Mouse (Mus musculus) small intestine, adult 10 weeks (tissue): ENCODE measurements around the gene Mkks. TPM values are rescaled to one million over a fixed set of nuclear protein-coding genes. Genes with fewer than 3 reads are reported as not detected.

Source experiments
- polyA plus RNA-seq: library from polyadenylated mRNA; stranded (reverse); fragments of 350-450 nt; fragmentation: Illumina TruSeq; extraction: RNeasy Lipid Tissue Mini Kit (QIAGEN cat#74804); gene quantifications from one replicate; pipeline ENCODE4 v1.2.3, GENCODE M21; 2014; ENCODE audit warnings: low replicate concordance

Gene Mkks
- 196 TPM for polyA plus RNA-seq

DNA sequence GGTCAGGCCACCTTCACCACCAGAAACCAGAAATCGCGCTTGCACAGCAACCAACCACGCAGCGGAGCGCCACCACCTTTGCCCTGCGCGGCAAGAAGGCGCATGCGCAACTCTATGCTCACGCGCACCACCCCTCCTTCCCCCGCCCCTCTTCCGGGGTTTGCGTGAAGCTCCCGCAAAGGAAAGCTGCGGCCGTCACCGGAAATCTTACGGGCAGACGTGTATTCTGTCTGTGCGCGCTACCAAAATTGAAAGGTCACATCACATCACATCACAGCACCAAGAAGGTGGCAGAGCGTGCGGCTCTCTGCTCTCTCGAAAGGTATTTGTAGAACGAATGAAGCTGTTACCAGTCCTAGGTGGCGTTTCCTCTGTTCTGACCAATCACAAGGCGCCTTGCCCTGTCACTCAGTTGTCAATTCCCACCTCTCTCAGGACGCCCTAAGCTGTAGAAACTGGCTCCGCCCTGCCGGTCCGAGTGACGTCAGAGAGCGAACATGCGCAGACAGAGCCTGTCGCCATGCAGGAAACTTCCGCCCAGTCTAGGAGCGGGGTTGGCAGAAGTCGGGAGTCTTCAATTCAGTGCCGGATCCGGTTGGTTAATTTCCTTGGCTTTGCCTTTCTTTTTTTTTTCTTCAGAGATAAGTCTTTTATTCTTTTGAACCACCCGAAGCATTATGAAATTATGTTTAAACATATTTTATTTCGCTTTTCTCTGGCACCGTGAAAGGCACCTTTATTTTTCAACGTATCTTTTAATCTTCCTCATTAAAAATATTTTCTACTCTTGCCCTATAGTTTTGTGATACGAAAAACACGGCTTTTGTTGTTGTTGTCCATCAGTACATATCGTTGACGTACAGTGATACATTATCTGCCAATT is at the start of gene Mkks, which contains the start of the genes Slx4ip and AL731706.1:
TSS of gene Mkks (minus strand) at position 322 of the 883 bp plus-strand sequence.
TSS of gene Slx4ip (plus strand) at position 151 of the 883 bp plus-strand sequence.
TSS of gene AL731706.1 (minus strand) at position 322 of the 883 bp plus-strand sequence.

DNA sequence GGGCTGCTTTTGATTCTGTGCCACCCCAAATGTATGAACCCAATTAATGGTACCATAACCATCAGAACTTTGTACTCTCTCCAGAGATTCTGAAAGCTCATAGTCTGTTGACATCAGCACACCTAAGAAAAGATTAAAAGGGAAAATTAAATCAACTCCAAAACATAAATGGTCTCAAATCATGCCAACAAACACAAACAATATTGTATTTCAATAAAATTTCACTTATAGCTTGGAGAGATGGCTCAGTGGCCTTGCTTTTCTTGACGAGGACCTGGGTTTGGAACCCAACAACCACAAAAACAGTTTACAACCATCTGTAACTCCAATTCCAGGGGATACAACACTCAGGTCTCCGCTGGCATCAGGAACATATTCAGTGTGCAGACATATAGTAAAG is 5.6 kb downstream of the Mkks start, which contains the start of gene AL731706.2:
TSS of gene AL731706.2 (minus strand) at position 101 of the 400 bp plus-strand sequence.

Other genes with a start within 250 kb of the Mkks start
- gene Snap25, start 177.9 kb downstream of the Mkks start, polyA plus RNA-seq, result 18.9 TPM
- not detected for gene AL731706.2, start 5.7 kb downstream of the Mkks start, polyA plus RNA-seq
- 14.8 TPM for gene Slx4ip, start 171 bp downstream of the Mkks start, polyA plus RNA-seq
- gene AL731706.1, start within 50 bp of the Mkks start, polyA plus RNA-seq, result 14.1 TPM
- 10.7 TPM for gene Jag1, start 225.3 kb upstream of the Mkks start, polyA plus RNA-seq